Mouse (Mus musculus) left cerebral cortex, adult 11 months (tissue): Measurements from ENCODE around the gene E130116L18Rik.
"Not testable (repeated sequence)": the region's sequence is repeated elsewhere in the genome, so short reads cannot be mapped to it uniquely, and the experiment has no call there.

ENCODE experiments used
- DNase-seq: peaks from one replicate; pipeline ENCODE4 v3.0.0; 2022; ENCODE audit warnings: low spot score

Gene E130116L18Rik

DNA sequence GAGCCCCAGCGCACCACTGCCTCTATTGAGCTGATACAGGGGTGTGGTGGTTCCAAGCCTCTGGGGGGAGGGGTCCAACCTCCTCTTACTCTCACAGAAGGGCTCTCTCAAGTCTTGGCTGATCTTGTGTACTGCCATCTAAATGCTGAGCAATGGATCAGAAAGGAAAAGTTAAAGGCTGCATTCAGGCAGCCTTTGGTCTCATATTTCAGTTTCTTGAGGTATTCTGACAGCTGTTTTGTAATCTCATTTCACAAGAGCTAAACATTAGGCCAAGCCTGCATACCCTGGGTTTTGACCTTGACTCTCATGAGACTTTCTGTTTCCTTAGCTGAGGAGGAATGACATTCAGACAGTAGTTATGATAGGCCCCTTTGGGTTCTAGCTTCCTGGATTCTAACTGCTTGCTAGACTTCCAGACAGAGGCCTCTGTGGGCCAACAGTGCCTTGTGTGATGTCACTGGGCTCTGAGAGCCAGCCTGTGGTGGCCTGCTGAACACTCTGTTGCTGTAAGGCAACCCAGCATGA is 41.9 kb downstream of the E130116L18Rik start, which contains the start of gene Galntl5:
Galntl5 (plus strand) TSS at position 457 of the 528 bp plus-strand sequence.
- DNase-seq: no peak

DNA sequence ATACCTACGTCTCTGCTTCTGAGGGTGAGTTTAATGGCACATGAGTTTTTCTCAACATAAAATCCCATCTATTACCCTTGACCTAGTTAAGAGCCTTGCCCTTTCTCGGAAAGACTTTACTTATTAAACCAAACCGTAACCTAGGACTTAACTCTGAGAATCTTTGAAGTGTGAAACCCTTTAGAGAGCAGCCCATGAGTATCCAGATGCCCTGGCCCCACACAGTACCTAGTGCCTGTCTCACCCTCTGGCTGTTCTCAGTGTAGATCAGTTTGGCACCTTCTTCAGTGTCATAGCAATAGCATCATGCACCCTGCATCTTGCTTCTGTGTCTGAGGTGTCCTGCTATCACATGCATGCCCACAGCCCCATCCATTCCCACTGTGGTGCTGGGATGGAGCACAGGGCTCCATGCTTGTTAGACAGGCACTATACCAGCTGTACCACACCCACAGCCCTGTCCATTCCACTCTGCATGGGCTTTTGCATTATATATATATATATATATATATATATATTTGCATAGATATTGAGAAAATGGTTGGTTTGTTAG is 42.9 kb downstream of the E130116L18Rik start:
- DNase-seq: no peak

DNA sequence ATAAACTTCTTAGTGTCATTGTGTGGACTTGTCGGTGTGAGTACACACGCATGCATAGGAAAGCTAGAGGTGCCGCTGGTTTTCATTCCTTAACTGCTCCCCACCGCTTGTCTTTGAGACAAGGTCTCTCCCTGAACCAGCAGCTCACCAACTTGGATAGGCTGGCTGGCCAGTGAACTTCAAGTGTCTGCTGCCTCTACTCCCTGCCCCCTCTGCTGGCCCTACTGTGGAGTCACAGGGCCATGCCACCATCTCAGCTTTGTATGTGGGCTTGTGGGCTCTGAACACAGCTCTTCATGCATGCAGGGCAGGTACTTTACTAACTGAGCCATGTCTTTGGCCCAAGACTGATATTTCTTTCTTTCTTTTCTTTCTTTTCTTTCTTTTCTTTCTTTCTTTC is 43.7 kb downstream of the E130116L18Rik start:
- DNase-seq: no peak

DNA sequence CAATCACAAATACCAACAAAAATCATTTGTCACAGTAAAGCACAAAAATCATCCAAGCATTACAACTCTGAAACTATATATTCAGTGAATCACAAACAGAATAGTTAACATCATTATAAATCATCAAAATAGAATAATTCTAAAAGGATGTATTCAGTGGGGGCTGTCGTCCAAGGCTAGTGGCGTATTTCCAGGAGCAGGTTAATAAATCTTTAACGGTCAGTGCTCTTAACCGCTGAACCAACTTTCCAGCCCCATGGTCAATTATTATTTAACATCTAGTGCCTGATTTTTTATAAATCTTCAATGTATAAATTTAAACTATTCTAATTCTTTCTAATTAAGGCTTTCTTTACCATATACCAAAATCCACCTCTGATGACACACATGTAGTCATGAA is 44.4 kb downstream of the E130116L18Rik start:
- DNase-seq: not testable (repeated sequence)

DNA sequence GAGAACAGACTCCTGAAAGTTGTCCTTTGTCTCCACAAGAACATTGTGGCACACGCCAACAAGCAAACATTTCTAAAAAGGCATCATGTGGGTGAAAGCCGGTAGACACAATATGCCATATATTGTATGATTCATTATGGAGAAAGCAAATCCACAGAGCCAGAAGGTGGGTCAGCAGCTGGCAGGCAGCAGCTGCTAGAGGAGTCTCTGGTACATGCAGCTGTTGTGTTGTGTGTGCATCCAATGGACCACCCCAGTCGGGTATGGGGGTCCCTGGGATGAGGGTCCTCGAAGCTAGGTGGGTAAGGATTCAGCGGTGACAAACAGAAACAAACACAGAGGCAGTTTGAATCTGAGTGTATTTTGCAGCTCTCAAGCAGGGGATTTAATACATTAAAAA is 45.0 kb downstream of the E130116L18Rik start:
- DNase-seq: not testable (repeated sequence)
